Mouse (Mus musculus) cerebellum, postnatal 4 days (tissue): ENCODE data around the gene Hectd4.
A peak's percentile ranks its signal among the peaks of the same experiment; 100 is the strongest.

Source experiments
- DNase-seq, 2 experiments: peaks; one replicate each; pipeline ENCODE4 v3.0.0; 2022; ENCODE audit warnings: low spot score in 2 of 2, mixed read lengths in 1 of 2

The Hectd4 gene

DNA sequence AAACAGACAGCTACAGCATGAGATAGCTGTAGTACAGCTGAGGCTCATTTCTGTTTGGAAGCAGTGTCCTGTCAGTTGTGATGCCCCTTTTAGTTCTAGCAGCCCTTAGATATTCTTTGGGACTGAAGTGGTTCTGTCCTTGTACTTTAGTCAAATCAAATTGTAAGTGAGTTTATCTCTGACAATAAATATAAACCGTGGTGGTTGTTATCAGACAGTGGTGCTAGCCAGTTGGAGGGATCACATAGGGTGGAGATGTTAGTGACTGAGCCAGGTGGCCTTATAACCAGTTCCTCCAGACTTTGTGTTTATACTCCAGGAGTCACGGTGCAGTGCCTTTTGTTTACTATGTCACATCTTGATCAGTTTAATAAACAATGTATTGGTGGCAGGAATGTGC lies 13.7 kb downstream of the Hectd4 start:
- no peak for DNase-seq

DNA sequence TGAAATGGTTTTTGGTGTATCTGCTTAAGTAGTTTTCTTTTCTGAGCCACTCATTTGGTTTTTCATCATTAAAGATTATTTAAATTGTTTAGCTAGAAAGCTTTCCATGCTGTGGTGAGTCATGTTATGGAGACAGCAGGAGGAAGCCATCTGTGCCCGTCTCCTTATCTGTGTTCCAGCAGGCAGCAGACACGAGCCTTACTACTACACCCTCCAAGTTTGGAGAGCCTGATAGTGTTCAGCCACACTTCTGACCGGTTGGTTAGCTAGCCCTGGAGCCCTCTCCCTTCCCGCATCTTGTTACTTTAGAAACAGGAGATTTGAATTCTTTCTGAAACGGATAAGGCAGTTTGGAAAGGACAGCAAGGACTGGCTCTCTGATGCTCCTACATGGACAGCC lies 16.2 kb downstream of the Hectd4 start:
- DNase-seq, result no peak

DNA sequence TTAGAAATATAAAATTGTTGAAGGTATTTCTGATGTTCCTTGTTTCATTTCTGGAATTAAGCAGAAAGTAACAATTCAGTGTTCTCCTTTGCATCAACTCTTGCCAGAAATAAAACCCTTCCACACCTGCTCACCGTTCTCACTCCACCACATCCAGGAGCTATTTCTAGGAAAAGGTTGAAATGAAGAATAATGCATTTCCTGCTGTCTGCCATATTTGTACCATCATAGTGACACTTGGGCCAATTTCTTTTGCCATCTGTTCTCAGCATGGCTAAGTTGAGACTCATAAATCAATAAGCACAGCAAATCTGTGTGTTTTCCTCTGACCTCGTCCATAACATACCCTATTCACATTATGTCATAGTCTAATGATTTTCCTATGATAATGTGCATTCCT lies 18.2 kb downstream of the Hectd4 start:
- no peak for DNase-seq

DNA sequence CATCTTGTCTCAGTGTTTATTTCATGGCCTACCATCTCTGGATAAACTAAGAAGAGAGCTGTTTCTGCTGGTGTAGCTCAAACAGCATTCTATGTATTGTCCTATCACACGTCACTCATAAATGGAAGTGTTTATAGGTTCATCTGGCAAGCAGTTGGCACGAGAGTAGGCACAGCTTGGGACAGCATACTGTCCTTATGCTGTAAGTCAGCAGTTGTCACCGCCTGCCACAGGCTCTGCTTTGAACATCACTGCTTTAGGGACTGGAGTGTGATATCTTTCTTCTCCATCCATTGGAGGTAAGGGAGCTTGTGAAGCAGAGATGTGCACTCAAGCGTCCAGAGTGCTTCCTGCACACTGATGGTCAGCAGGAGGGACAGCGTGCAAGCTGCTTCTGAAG lies 19.8 kb downstream of the Hectd4 start:
- no peak for DNase-seq

DNA sequence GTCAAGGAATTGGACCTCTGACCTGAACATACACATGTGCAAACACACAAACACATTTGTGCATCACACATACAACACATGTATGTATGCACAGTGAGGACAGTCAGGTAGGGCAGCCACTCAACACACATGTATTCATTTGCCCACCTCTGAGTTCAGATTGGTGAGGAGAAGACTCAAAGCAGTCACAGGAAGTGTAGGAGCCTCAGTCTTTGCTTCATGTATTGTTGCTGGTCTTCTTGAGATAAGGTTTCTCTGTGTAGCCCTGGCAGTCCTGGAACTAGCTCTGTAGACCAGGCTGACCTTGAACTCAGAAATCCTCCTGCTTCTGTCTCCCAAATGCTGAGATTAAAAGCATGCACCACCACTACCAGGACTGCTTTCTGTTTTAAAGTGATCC lies 21.2 kb downstream of the Hectd4 start:
- no peak for DNase-seq

DNA sequence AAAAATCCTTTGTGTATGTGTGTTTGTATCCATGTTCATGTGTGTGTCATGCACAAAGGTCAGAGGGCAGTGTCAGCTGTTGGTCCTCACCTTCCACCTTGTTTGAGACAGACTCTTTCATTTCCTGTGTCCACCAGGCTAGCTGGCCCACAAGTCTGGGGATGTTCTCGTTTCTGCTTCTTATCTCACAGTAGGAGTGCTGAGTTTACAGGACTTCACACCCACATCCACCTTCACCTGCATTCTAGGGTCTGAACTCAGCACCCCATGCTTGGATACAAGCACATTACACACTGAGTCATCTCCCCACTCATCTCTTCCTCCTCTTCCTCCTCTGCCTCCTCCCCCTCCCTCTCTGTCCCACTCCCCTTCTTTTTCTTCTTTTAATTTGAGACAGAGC lies 22.2 kb downstream of the Hectd4 start:
- DNase-seq, result no peak

DNA sequence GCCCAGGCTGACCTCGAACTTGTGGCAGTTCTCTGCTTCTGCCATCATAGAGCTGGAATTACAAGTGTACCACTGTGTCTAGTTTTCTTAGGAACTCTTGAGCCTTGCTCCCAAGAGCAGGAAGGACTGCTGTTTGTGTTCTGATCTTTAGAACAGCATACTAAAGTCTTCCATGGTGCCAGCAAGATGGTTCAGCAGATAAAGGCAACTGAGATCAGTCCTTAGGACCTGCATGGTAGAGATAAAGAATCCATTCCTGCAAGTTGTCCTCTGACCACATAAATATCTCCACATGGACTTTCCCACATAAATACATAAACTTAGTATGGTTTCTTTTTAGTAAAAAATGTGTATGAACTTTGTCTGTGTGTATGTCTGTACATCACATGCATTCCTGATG lies 22.7 kb downstream of the Hectd4 start:
- DNase-seq, result no peak

DNA sequence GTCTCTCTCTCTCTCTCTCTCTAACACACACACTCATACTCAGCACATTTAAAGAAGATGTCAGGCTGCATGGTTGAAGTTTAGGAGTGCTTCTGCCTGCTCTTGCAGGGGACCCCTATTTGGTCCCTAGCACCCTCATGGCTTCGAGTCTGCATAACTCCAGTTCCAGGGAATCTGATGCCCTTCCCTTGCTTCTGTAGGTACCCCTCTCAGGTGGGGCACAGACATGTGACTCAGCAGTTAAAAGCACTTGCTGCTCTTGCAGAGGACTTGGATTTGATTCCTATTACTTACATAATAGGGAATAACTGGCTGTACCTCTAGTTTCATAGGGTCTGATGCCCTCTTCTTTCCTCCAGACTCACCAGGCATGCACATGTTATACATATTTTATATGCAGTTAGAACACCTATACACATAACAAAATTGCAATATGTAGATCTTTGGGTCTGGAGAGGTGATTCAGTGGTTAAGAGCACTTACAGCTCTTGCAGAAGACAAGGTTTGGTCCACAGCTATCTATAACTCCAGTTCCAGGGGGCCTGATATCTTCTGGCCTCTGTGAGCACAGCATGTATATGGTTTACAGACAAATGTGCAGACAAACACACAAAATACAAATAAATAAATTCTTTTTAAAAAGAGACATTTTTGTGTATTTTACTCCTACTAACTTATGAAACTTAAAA lies 23.8 kb downstream of the Hectd4 start:
- no peak for DNase-seq

DNA sequence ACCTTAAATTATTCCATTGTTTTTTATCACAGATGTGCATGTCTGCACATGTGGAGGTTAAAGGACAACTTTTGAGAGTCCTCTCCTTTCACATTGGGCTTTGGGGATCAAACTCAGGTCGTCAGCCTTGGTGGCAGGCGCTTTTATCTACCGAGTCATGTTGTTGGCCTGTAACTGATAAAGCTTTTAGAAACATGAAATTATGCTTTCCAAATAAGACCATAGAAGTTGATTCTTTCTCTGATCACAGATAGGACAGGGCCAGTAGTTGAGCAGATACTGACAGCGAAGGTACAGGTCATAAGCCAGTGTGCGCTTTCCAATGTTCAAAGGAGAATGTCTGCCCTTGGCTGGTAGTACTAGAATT lies 24.3 kb downstream of the Hectd4 start:
- DNase-seq, result no peak

DNA sequence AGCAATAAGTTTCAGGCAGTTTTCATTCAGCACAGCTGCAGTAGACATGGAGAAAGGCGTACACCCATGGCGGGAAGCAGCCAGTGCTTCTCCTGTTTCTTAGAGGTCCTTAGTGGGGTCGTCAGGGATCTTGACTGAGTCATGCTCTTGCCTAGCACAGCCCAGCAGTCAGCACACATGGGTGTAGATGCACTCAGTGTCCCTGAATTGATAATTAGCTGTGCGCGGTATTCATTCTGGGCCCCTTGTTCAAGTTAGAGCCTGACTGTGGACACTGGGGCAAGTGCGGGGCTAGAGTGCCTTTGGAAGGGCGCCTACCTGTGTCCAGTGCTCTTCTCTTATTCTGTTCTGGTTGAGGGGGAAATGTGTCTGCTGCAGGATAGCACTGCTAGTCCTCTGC lies 25.2 kb downstream of the Hectd4 start:
- DNase-seq, result no peak

DNA sequence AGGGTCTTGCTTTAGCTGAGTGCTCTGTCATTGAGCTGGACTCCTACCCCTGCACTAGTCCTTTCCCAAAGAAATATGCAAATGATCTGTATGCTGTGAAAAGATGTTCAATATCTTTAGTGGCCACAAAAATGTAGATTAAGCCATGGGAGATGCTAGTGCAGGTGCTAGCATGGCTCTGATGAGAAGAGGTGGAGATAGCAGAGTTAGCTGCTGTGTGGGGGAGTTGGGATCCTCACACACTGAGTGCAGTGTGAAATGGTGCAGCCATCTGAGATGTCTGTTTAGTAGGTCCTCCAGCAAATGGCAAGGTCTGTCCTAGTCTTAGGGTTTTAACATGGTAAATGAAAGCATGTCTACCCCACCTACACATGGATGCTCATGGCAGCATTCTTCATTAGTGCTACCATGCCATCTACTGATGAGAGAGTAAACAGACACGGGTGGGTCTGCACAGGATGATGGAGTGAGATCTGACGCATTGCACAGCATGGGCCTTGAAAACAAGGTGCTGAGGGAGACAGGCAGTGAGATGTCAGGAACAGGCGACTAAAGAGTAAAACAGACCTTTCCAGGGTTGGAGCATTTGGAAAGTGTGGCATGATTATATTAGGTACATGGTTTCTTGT lies 28.9 kb downstream of the Hectd4 start:
- no peak for DNase-seq

DNA sequence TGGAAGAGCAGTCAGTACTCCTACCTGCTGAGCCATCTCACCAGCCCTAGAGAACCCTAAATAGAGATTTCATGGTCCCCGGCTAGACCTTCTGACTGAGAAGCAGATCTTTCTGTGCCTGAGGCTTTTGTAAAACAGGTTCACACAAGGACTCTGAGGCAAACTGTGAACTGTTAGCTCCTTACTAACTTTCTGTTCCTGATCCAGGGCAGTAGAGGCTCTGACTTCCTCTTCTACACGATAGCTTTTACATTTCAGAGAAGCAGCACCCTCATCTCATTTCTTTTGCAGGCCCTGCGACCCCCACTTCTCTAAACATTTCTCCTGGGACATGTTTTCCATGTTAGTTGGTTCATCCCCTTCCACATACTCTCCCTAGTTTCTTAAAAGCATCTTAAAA lies 29.7 kb downstream of the Hectd4 start:
- no peak for DNase-seq

DNA sequence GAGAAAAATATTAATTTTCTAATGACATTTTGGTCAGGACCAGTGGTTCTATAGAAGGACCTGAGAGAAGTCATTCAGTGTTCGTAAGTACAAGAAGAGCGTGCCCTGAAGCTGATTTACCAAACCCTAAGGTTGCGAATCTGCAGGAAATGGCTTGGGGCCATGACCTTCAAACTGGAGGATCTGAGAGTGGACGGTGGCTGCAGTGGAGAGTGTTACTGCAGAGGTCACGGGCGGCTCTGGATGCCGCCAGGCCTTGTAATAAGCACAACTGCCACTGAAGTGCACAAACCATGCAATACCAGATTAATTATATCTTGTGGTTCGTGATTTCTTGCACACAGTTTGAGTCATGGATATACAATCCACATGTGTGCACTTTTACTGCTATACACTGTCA lies 31.8 kb downstream of the Hectd4 start:
- DNase-seq, result no peak

DNA sequence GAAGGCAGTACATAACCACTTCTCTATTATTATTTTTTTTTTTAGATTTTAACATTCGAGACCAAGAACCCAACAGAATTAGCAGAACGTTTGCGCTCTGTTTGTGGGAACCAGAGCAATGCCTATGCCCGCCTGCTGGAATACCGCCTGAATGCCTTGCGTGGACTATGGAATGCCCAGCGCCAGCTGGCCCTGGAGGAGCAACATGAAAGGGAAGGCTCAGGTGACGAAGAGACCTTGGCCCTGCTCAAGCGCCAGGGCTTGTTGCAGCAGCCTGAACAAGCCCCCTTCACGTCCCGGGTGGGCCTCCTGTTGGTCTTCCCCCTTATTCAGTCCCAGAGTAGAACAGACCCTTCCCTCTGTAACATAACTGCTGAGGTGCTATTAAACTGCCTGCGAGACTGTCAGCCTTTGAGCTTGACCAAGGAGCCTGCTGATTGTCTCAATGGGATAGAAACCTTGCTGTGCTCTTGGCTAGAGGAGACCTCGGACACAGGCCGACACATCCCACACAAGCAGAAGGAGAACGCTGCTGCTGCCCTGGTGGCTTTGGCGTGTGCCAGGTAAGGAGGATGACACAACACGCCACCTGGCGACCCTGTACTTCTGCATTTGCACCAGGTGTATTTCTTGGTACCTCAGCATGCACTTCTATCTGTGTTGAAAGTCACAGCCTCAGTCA lies 33.9 kb downstream of the Hectd4 start:
- no peak for DNase-seq

DNA sequence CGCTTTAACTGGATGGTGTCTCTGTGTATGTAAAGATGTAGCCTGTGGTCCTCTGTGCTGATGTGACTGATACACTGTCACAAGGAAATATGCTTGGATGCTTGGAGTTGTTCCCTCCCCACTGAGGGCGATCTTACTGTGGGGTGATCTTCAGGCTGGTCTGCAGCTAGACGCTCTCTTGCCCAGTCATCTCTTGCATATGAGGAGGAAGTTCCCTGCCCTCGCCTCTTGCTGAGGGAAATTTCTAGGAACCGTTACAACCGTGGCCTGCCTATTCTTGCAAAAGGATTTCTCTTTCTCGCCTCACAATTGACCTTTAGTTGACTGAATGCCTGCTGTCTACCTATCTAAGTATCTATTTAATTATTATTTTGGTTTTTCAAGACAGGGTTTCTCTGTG lies 35.0 kb downstream of the Hectd4 start:
- no peak for DNase-seq

DNA sequence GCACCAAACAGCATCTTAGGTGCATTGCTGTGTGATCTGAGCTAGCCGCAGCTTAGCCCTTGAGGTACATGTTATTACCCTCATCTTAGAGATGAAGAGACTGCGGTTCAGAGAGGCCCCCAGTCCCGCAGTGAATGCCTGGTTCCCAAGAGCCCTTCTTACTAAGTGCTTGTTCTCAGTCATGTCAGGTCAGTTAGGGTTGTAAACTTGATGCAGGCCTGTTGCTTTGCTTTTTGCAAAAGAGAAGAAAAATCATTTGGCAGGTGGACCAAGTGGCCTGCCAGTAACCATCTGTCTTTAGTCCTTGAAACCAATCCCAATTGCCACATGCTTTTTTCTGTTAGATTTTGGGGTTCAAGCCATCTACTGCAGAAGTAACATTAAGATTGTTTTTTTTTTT lies 41.8 kb downstream of the Hectd4 start:
- no peak for DNase-seq

DNA sequence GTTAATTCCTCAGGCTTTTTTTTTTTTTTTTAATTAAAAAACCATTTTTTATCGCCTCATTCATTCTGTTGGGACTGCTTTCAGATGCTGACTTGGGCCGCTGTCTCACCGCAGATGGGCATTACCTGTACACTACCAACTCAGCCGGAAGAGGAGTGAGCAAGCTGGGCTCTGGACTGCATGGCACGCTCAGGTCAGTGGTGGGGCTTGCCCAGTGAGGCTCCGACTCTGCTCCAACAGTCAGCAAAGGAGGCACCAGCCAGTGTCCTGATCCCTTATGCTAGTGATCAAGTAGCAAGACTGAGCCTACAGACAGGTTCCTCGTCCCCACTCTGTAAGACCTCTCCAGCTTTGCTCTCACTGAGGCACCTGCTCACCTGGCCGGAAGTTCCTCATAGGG lies 42.4 kb downstream of the Hectd4 start:
- DNase-seq, result no peak

DNA sequence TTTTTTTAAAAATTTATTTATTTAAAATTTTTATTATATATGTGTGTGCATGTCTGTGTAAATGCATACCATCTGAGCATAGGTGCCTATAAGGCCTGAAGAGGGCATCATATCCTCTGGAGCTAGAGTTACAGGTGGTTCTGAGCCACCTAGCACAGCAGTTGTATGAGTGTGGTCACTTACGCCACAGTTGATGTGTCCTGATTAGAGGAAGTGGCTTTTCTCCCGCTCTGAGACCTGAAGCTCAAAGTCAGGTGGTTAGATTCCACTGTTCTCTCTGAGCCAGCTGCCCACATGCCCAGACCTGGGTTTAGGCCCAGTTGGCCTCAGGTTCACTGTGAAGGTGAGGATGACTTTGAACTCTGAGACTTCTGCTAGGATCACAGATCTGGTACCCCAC lies 44.6 kb downstream of the Hectd4 start:
- no peak for DNase-seq

DNA sequence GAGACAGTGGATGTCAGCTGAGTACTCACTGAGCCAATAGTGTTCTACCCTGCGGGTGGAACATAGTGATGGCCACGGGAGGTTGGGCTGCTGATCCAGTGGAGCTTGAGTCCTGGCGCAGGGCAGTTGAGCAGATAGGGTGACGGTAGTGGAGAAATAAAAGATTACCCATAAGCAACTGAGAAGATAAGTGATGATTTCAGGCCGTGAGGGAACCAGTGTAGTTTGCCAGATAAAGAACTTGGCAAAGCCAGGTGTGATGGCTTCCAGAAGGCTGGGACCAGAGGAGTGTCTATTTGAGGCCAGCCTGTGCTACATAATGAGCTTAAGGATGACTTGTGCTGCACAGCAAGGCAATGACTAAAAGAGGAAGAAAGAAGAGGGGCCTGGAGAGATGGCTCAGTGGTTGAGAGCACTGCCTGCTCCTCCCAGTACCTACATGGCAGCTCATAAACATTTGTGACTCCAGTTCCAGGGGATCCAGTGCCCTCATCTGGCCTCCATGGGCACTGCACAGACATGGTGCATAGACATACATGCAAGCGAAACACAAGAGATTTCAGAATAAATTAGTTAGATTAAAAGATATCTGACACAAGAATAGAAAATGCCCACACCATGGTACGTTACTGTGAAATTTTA lies 46.8 kb downstream of the Hectd4 start:
- peak in 1 of 2 experiments; percentile 58 for DNase-seq

DNA sequence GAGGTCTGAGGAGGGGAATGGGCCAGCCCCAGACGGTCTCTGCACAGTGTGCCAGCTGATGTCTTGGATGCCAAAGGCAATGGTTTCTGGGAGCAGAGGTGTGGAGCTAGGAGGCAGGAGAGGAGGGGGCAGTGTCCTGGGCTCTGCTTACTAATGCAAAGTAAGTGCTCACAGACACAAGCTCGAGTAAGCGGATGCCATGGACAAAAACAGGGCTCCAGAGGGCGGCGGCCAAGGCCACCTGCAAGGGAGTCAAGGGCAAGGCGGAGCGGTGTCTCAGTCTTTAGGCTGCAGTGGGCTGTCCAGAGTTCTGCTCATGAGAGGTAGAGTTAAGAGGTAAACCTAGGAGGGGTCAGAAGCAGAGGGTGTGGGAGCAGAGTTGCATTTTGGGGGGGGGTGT lies 51.0 kb downstream of the Hectd4 start:
- DNase-seq, result no peak

DNA sequence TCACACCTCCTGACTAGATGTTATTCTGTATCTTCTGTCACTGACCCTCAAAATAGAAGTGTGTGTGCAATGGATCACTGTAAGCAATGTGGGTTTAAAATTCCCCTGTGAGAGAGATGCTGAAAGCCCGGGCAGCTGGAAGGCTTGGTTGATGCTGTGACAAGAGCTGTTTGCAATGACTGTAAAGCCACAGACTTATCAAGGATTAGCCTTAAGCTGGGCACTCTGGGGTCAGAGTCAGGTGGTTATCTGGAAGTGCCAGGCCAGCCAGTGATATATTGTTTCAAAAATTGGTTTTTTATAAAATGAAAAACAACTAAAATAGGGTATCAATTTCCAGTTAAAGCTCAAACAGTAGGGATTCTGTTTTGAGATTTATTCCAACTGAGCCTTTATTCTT lies 56.8 kb downstream of the Hectd4 start:
- DNase-seq, result no peak

DNA sequence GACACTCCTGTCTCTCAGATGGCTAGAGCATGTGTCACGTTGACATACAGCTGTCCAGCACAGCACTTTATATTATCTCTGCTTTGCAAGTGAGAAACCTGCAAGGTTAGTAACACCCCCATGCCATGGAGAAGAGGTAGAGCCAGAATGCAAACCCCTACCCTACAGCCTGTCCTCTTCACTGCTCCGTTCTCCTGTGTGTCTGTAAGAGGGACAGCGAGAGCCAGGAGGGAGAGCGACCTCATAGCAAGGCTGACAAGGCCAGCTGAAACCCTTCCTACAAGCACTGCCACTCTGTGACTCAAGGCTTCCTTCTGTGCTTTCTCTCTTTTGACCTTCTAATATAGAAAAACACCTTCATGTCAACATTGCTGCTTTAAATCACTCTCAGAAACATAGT lies 60.4 kb downstream of the Hectd4 start:
- no peak for DNase-seq

DNA sequence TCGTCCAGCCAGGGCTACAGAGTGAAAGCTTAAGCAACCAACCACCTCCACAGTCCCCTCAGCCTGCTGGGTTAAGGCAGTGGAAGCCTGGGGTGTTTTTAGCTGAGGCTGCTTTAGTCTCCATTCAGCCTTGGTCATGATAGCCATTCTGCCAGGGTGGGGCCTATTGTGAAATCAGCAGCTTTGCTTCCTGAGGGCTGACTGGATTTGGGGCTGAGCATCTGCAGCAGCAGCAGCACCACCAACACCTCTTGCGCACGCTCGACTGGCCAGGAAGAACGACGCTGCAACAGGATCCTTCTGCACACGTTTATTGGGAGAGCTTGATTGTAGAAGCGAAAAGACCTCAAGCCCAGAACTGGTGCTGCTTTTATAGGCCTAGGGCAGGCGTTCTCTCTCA lies 63.0 kb downstream of the Hectd4 start:
- no peak for DNase-seq
